Mouse (Mus musculus) ES-E14 (cell line): ENCODE results near the gene Il12rb1. TPM values are rescaled to one million over a fixed set of nuclear protein-coding genes. Genes with fewer than 3 reads are reported as not detected.
A peak's percentile ranks its signal among the peaks of the same experiment; 100 is the strongest.

Experiments used
- DNase-seq: peaks from one replicate; pipeline ENCODE4 v3.0.0-alpha.2; 2013; ENCODE audit warnings: low read depth, low spot score
- H3K27ac ChIP-seq: 2 replicates; pipeline ENCODE4 v1.5.1; 2012; ENCODE audit warnings: low read depth, mild to moderate bottlenecking, low read length, moderate library complexity, mixed read lengths; ENCODE audit not compliant: poor library complexity, insufficient read depth, severe bottlenecking
- H3K36me3 ChIP-seq: 2 replicates; pipeline ENCODE4 v1.6.1; 2012; ENCODE audit warnings: mild to moderate bottlenecking, low read length, moderate library complexity, mixed read lengths; ENCODE audit not compliant: control insufficient read depth, poor library complexity, insufficient read depth, severe bottlenecking
- H3K4me1 ChIP-seq, 2 experiments: fragments of 150-350 bp in 1 of 2; sonication (generic) in 1 of 2; 2 replicates each; pipeline ENCODE4 v1.6.1; 2012; ENCODE audit warnings: low read length in 2 of 2, mild to moderate bottlenecking in 1 of 2, mixed read lengths in 1 of 2; ENCODE audit not compliant: control insufficient read depth in 2 of 2, insufficient read depth in 2 of 2, poor library complexity in 1 of 2
- H3K4me3 ChIP-seq, 2 experiments: fragments of 150-350 bp in 1 of 2; sonication (generic) in 1 of 2; 2 replicates each; pipeline ENCODE4 v1.5.1; 2012; ENCODE audit warnings: low read length in 2 of 2, low read depth in 1 of 2, mild to moderate bottlenecking in 1 of 2, mixed read lengths in 1 of 2; ENCODE audit not compliant: insufficient read depth in 1 of 2, poor library complexity in 1 of 2, severe bottlenecking in 1 of 2
- H3K9ac ChIP-seq: 2 replicates; pipeline ENCODE4 v1.6.1; 2012; ENCODE audit warnings: low read depth, mild to moderate bottlenecking, low read length, mixed read lengths; ENCODE audit not compliant: poor library complexity, insufficient read depth, severe bottlenecking
- H3K9me3 ChIP-seq: fragments of 150-350 bp; sonication (generic); 2 replicates; pipeline ENCODE4 v1.6.1; 2012; ENCODE audit warnings: low read depth, mild to moderate bottlenecking, low read length; ENCODE audit not compliant: control insufficient read depth, insufficient read depth
- CHD2 ChIP-seq: IDR thresholded peaks from 2 replicates; pipeline ENCODE4 v1.6.1; 2014; ENCODE audit warnings: mild to moderate bottlenecking, low read depth, low read length, inconsistent platforms
- HCFC1 ChIP-seq: IDR thresholded peaks from 2 replicates; pipeline ENCODE4 v1.6.1; 2012; ENCODE audit warnings: low read length, inconsistent platforms, borderline replicate concordance; ENCODE audit not compliant: insufficient read depth
- MAFK ChIP-seq: IDR thresholded peaks from 2 replicates; pipeline ENCODE4 v1.6.1; 2014; ENCODE audit warnings: mild to moderate bottlenecking, low read depth, low read length, inconsistent platforms; ENCODE audit not compliant: insufficient read depth
- ZC3H11A ChIP-seq: IDR thresholded peaks from 2 replicates; pipeline ENCODE4 v1.6.1; 2012; ENCODE audit warnings: low read depth, mild to moderate bottlenecking, inconsistent platforms, low read length, borderline replicate concordance
- ZNF384 ChIP-seq: IDR thresholded peaks from 2 replicates; pipeline ENCODE4 v1.6.1; 2012; ENCODE audit warnings: low read depth, low read length, inconsistent platforms
- in situ Hi-C, 2 experiments: fragments of 600-800 bp; cut with MboI; formaldehyde crosslinking; loops; one replicate each; pipeline ENCODE4 v1.15.1; 2025; ENCODE audit warnings: low sequenced_read_pairs in 2 of 2, inconsistent platforms in 1 of 2; ENCODE audit not compliant: unreplicated experiment in 2 of 2
- total RNA-seq: library from RNA; depleted of rRNA; stranded (reverse); fragments of 300-350 nt; gene quantifications from 2 replicates; pipeline ENCODE4 v1.2.3, GENCODE M21; 2012

Il12rb1 gene
- total RNA-seq, 1 experiment, result 1.2 TPM

GRCm38 (mm10) chr8:70765838-70766570, 42.2 kb upstream of the Il12rb1 start:
- peaks cover 14 to 37% of the 10 kb centered on the region in 2 experiments for H3K4me1 ChIP-seq

DNA sequence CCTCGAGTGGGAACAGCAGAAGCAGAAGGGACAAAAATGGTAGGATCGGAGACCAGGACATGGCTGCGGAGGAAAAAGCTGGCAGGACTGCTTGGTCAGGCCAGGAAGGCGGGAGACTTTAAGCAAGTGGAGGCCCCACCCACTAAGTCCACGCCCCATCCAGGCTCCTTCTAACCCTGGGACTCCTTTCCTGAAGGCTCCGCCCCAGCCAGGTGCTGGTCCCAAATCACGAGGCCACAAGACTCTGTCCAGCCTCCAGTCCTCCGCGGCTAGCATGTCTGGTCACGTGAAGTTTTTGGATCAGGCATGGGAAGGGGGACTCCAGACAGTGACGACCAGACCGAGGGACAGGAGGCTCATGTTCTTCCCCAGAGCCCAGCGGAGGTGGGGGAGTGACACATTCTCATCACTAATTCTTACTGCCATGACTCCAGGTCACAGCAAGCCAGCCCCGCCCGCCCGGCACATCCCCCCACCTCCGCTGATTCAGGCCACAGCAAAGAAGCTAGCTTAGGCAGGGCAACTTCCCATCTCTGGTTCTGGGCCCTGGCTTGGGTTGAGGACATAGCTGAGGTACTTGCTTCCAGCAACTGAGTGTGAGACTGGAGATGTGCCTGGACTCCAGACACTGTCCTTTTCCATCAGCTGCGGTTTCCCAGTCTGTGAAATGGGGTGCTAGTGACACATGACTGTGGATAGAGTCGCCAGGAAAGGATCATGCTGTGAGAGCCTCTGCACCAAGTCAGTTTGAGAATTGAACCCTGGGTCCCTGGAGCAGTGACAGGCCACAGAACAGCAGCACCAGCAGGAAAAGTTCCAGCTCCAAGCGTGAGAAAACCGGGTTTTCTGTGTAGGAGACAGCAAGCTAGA, 41.4 kb upstream of the Il12rb1 start:
- peak overlapping the region; percentile 77 to 80 for H3K4me3 ChIP-seq
- TF ChIP-seq CHD2 (no peak), ZC3H11A (no peak), MAFK (no peak), ZNF384 (no peak), HCFC1 (no peak)
- no peaks in the 10 kb centered on the region for H3K9me3 ChIP-seq
- H3K36me3 ChIP-seq, result peaks cover 37% of the 10 kb centered on the region; the same call in 1 of the 2 replicates
- peak; percentile 86 for DNase-seq
- peak overlapping the region; percentile 79 for H3K9ac ChIP-seq
- no peak overlapping the region; the same call in 1 of the 2 replicates for H3K27ac ChIP-seq
- peaks cover 8 to 39% of the 10 kb centered on the region in 2 experiments for H3K4me1 ChIP-seq
- in situ Hi-C loops, result no loop called here

More at GRCm38 (mm10) chr8:70765838-70766570, 42.2 kb upstream of the Il12rb1 start:
- in situ Hi-C loops, result no loop called here
- Histone ChIP-seq H3K27ac (no peak overlapping the region), H3K36me3 (peaks cover 29% of the 10 kb centered on the region; the same call in 1 of the 2 replicates), H3K9me3 (no peaks in the 10 kb centered on the region), H3K9ac (peak overlapping the region; percentile 79), H3K4me3 (peak overlapping the region; percentile 77 to 80)
- DNase-seq, result no peak
- TF ChIP-seq CHD2 (no peak), ZNF384 (no peak), ZC3H11A (no peak), MAFK (no peak), HCFC1 (no peak)

- no peaks in the 10 kb centered on the region for H3K9me3 ChIP-seq
- no peak overlapping the region for H3K27ac ChIP-seq
- no peak overlapping the region for H3K4me3 ChIP-seq
- TF ChIP-seq CHD2 (no peak), HCFC1 (no peak), ZNF384 (no peak), ZC3H11A (no peak), MAFK (no peak)
- peaks cover 3 to 38% of the 10 kb centered on the region in 2 experiments for H3K4me1 ChIP-seq
- H3K9ac ChIP-seq, result no peak overlapping the region
- H3K36me3 ChIP-seq, result peaks cover 41% of the 10 kb centered on the region; the same call in 1 of the 2 replicates
- in situ Hi-C loops, result no loop called here
- DNase-seq, result no peak
Measured at GRCm38 (mm10) chr8:70767503-70767902, 40.7 kb upstream of the Il12rb1 start.

GRCm38 (mm10) chr8:70768231-70768776, 39.9 kb upstream of the Il12rb1 start:
- Histone ChIP-seq H3K9me3 (no peaks in the 10 kb centered on the region), H3K36me3 (peaks cover 37% of the 10 kb centered on the region; the same call in 1 of the 2 replicates), H3K4me1 (peaks cover 2 to 42% of the 10 kb centered on the region in 2 experiments; a peak in 3 of 4 replicates), H3K4me3 (peak overlapping the region; percentile 27 to 37), H3K9ac (peak overlapping the region; percentile 49), H3K27ac (no peak overlapping the region)
- TF ChIP-seq ZNF384, result no peak
- no peak for TF ChIP-seq CHD2
- no peak for TF ChIP-seq MAFK
- TF ChIP-seq HCFC1, result no peak
- no peak for TF ChIP-seq ZC3H11A
- in situ Hi-C loops, result no loop called here
- no peak for DNase-seq
